Mouse (Mus musculus) hindbrain, embryonic 13.5 days (tissue): ENCODE data around the gene Pdpn. TPM values are rescaled to one million over a fixed set of nuclear protein-coding genes. Genes with fewer than 3 reads are reported as not detected.

ENCODE experiments used
- ATAC-seq: fragments of 200-750 bp; cut with Nextera tagmentation; 2 replicates; pipeline ENCODE4 v1.8.0; 2017; ENCODE audit warnings: moderate TSS enrichment; ENCODE audit not compliant: low FRiP score
- H3K27ac ChIP-seq: fragments of 300-500 bp; sonication (generic); 2 replicates; pipeline ENCODE4 v1.5.1; 2015; ENCODE audit warnings: inconsistent platforms, mild to moderate bottlenecking, moderate library complexity
- H3K27me3 ChIP-seq: fragments of 300-500 bp; sonication (generic); 2 replicates; pipeline ENCODE4 v1.6.1; 2015; ENCODE audit warnings: mild to moderate bottlenecking, inconsistent platforms
- H3K36me3 ChIP-seq: fragments of 300-500 bp; sonication (generic); 2 replicates; pipeline ENCODE4 v1.6.1; 2015; ENCODE audit warnings: mild to moderate bottlenecking, inconsistent platforms
- H3K4me1 ChIP-seq: fragments of 300-500 bp; sonication (generic); replicated peaks from 2 replicates; pipeline ENCODE4 v1.6.1; 2015; ENCODE audit warnings: inconsistent platforms
- H3K4me2 ChIP-seq: fragments of 300-500 bp; sonication (generic); 2 replicates; pipeline ENCODE4 v1.6.1; 2015; ENCODE audit warnings: inconsistent platforms, mild to moderate bottlenecking, moderate library complexity
- H3K4me3 ChIP-seq: fragments of 300-500 bp; sonication (generic); 2 replicates; pipeline ENCODE4 v1.5.1; 2015; ENCODE audit warnings: mild to moderate bottlenecking, inconsistent platforms
- H3K9ac ChIP-seq: fragments of 300-500 bp; sonication (generic); 2 replicates; pipeline ENCODE4 v1.6.1; 2015; ENCODE audit warnings: mild to moderate bottlenecking, inconsistent platforms
- H3K9me3 ChIP-seq: fragments of 300-500 bp; sonication (generic); 2 replicates; pipeline ENCODE4 v1.6.1; 2016; ENCODE audit warnings: inconsistent platforms
- WGBS: fragments of 180-500 bp; shearing (Covaris S2); methylation state at CpG from one replicate; pipeline ENCODE4 v1.1.7; 2015; 5-methylcytosine and 5-hydroxymethylcytosine counted together
- polyA plus RNA-seq: library from polyadenylated mRNA; unstranded; fragments of >200 nt; fragmentation: Nextera tagmentation; extraction: Ambion mirVana; gene quantifications from 2 replicates; pipeline ENCODE4 v1.2.1, GENCODE M21; 2015

Pdpn gene
- polyA plus RNA-seq, 1 experiment from 2014 or later = 77.9 TPM

- no peaks in the 10 kb centered on the region for H3K9me3 ChIP-seq
- H3K27me3 ChIP-seq = no peaks in the 10 kb centered on the region
- H3K4me3 ChIP-seq = no peak overlapping the region
- H3K4me1 ChIP-seq = no peaks in the 10 kb centered on the region
- H3K4me2 ChIP-seq = no peak overlapping the region
- no peak overlapping the region for H3K27ac ChIP-seq
- ATAC-seq = no peak
- H3K9ac ChIP-seq = no peak overlapping the region
- 79% methylated on average over 5 of the region's 5 CpGs for WGBS
- no peaks in the 10 kb centered on the region for H3K36me3 ChIP-seq
Measured at GRCm38 (mm10) chr4:143227976-143228375, 71.4 kb downstream of the Pdpn start.

DNA sequence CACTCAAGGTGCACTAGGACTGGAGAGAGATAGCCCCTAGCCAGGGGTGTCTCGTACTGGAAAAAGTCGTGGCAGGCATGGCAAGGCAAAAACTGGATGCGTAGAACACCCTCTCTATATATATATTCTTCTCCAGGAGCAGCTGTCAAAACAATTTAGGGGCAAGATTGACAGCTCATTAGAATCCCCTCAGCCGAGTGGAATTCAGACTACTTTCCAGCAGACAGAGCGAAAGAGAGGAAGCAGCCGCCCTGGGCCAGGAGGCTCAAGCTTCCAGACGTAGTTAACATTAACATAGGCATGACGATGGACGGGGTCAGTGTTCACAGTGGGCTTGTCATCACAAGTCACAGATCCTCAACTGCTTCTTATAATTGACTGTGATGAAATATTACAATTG, 73.5 kb downstream of the Pdpn start:
- Histone ChIP-seq H3K4me3 (no peak overlapping the region), H3K27me3 (no peaks in the 10 kb centered on the region), H3K4me1 (no peaks in the 10 kb centered on the region), H3K36me3 (no peaks in the 10 kb centered on the region), H3K4me2 (no peak overlapping the region), H3K9ac (no peak overlapping the region), H3K9me3 (no peaks in the 10 kb centered on the region), H3K27ac (no peak overlapping the region)
- ATAC-seq = no peak
- 55% methylated on average over 9 of the region's 9 CpGs for WGBS

DNA sequence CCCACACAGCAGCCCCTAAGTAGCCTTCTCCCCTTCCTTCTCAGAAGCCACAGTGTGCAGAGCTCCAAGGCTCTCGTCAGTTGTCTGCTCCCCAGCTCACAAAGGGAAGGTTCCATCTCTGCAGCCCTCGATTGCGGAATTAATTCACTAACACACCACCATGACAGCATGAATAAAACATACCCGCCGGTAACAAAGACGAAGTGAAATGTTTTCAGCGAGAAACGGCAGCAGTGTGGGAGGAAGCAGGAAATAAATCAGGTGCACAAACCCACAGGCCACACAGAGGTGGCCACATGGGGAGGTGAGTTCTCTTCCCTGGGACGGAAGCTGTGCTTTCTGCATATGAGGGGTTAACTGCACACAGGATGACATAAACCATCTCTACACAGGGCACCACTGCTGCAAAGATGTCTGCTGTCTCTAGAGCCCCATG, 80.0 kb downstream of the Pdpn start:
- H3K4me3 ChIP-seq = peak overlapping the region; percentile 15; the same call in 1 of the 2 replicates
- peak overlapping the region; percentile 87 for H3K27ac ChIP-seq
- no peaks in the 10 kb centered on the region for H3K9me3 ChIP-seq
- H3K9ac ChIP-seq = peak overlapping the region; percentile 63
- no peaks in the 10 kb centered on the region for H3K36me3 ChIP-seq
- no peaks in the 10 kb centered on the region for H3K27me3 ChIP-seq
- ATAC-seq = peak; percentile 88
- 9% methylated on average over 9 of the region's 9 CpGs for WGBS
- peak overlapping the region; percentile 40 for H3K4me2 ChIP-seq
- peaks cover 7% of the 10 kb centered on the region for H3K4me1 ChIP-seq

DNA sequence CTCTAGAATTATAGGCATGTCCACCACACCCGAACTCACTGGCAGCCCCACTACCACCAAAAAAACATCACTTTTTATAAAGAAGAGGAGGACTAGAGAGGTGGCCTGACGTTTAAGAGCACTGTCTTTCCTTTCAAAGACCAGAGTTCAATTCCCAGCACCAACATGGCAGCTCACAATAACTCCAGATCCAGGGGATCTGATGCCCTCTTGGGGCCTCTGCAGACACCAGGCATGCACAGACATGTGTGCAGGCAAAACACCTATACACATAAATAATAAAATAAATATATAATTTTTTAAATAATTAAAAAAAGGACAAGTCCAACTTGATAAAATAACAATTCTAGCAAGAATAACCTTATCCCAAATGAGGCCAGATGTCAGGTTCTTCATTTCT, 80.5 kb downstream of the Pdpn start:
- Histone ChIP-seq H3K36me3 (no peaks in the 10 kb centered on the region), H3K4me1 (peaks cover 7% of the 10 kb centered on the region), H3K9me3 (no peaks in the 10 kb centered on the region), H3K9ac (peak overlapping the region; percentile 63; the same call in 1 of the 2 replicates), H3K4me2 (peak overlapping the region; percentile 40), H3K27me3 (no peaks in the 10 kb centered on the region), H3K4me3 (no peak overlapping the region), H3K27ac (peak overlapping the region; percentile 87)
- 79% methylated on average over 2 of the region's 2 CpGs for WGBS
- ATAC-seq = no peak

Other genes starting within 250 kb of the Pdpn start
- gene Prdm2, start 86.6 kb downstream of the Pdpn start, polyA plus RNA-seq = 17.6 and 18.6 TPM in 2 replicates
- gene Lrrc38, start 50.2 kb upstream of the Pdpn start, polyA plus RNA-seq = 0.22 TPM in 2 replicates
- not detected in 2 replicates for gene Pramel1, start 94.9 kb upstream of the Pdpn start, polyA plus RNA-seq
- gene Pramef8, start 112.9 kb upstream of the Pdpn start, polyA plus RNA-seq = 23.5 and 26.6 TPM in 2 replicates
- not detected in 2 replicates for gene Oog4, start 150.8 kb upstream of the Pdpn start, polyA plus RNA-seq
- gene Gm13043, start 211.8 kb upstream of the Pdpn start, polyA plus RNA-seq = not detected in 2 replicates
- gene Gm13040, start 236.4 kb upstream of the Pdpn start, polyA plus RNA-seq = not detected in 2 replicates